Mouse (Mus musculus): ENCODE data around the gene Rassf10. TPM values are rescaled to one million over a fixed set of nuclear protein-coding genes. Genes with fewer than 3 reads are reported as not detected.
"Not testable (repeated sequence)": the region's sequence is repeated elsewhere in the genome, so short reads cannot be mapped to it uniquely, and the experiment has no call there.

Rassf10 gene
- total and polyA plus RNA-seq, 2 experiments from 2014 or later: 0.23 to 2.8 TPM

GRCm38 (mm10) chr7:112930669-112931068 is 23.1 kb upstream of the Rassf10 start:
- Histone ChIP-seq H3K4me1 (ENCODE audit: control insufficient read depth, insufficient read depth) (peaks cover 7% of the 10 kb centered on the region), H3K4me2 (ENCODE audit: low read depth, low read length) (no peak overlapping the region), H3K9ac (replicated peaks; ENCODE audit: low read depth, low read length) (no peak overlapping the region), H3K9me3 (replicated peaks; ENCODE audit: control insufficient read depth, low read length) (no peaks in the 10 kb centered on the region), H3K27ac (ENCODE audit: low read depth) (no peak overlapping the region), H3K27me3 (ENCODE audit: control insufficient read depth, insufficient read depth, low read length) (no peaks in the 10 kb centered on the region), H3K4me3 (ENCODE audit: low read depth, low read length) (no peak overlapping the region), H3K36me3 (replicated peaks; ENCODE audit: control insufficient read depth, insufficient read depth, low read length) (no peaks in the 10 kb centered on the region)
- TF ChIP-seq CTCF (IDR thresholded peaks at IDR 0.05; ENCODE audit: low read depth) (no peak), EP300 (IDR thresholded peaks at IDR 0.05; ENCODE audit: low read depth) (no peak)
- DNase-seq (ENCODE audit: low spot score): no peak
- ATAC-seq (ENCODE audit: insufficient read depth, low read depth): no peak
- 21% methylated on average over 7 of the region's 7 CpGs for WGBS

GRCm38 (mm10) chr7:112935876-112936275 is 17.9 kb upstream of the Rassf10 start:
- not testable (repeated sequence) for H3K4me2 ChIP-seq (ENCODE audit: low read depth, low read length); H3K27me3 ChIP-seq (ENCODE audit: control insufficient read depth, insufficient read depth, low read length); H3K4me3 ChIP-seq (ENCODE audit: low read depth, low read length); H3K4me1 ChIP-seq (ENCODE audit: control insufficient read depth, insufficient read depth); ATAC-seq (ENCODE audit: insufficient read depth, low read depth); H3K27ac ChIP-seq (ENCODE audit: low read depth); H3K9ac ChIP-seq (replicated peaks; ENCODE audit: low read depth, low read length); H3K9me3 ChIP-seq (replicated peaks; ENCODE audit: control insufficient read depth, low read length); DNase-seq (ENCODE audit: low spot score); H3K36me3 ChIP-seq (replicated peaks; ENCODE audit: control insufficient read depth, insufficient read depth, low read length)
- whole genome bisulfite sequencing: 76% methylated on average over 5 of the region's 5 CpGs

DNA sequence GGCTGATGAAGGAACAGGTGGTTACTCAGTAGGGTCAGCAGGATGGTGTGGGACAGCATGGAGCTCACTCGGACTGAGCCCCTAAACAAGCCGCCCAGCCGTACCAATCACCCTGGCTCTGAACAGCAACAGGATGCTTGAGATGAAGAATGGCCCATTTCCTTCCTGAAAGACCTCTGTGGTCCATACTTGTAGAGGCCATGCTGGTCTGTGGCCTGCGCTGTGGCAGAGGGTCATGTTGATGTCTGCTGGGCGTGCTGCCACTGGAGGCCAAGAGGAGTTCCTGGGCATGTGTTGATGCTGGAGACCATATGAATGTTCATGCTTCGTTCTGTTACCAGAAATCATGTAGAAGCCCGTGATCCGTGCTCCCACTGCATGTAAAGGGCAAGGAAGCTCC is 16.7 kb upstream of the Rassf10 start:
- WGBS: 76% methylated on average over 8 of the region's 8 CpGs
- Histone ChIP-seq H3K27ac (ENCODE audit: low read depth) (no peak overlapping the region), H3K4me2 (ENCODE audit: low read depth, low read length) (no peak overlapping the region), H3K36me3 (replicated peaks; ENCODE audit: control insufficient read depth, insufficient read depth, low read length) (no peaks in the 10 kb centered on the region), H3K4me3 (ENCODE audit: low read depth, low read length) (no peak overlapping the region), H3K9ac (replicated peaks; ENCODE audit: low read depth, low read length) (no peak overlapping the region), H3K9me3 (replicated peaks; ENCODE audit: control insufficient read depth, low read length) (no peaks in the 10 kb centered on the region), H3K27me3 (ENCODE audit: control insufficient read depth, insufficient read depth, low read length) (no peaks in the 10 kb centered on the region), H3K4me1 (ENCODE audit: control insufficient read depth, insufficient read depth) (no peaks in the 10 kb centered on the region)
- ATAC-seq (ENCODE audit: insufficient read depth, low read depth) (no peak), DNase-seq (ENCODE audit: low spot score) (no peak)
- no peak for TF ChIP-seq EP300 (IDR thresholded peaks at IDR 0.05; ENCODE audit: low read depth)
- no peak for TF ChIP-seq CTCF (IDR thresholded peaks at IDR 0.05; ENCODE audit: low read depth)

GRCm38 (mm10) chr7:112938959-112939358 is 14.8 kb upstream of the Rassf10 start:
- 58% methylated on average over 5 of the region's 5 CpGs for WGBS
- Histone ChIP-seq H3K4me2 (ENCODE audit: low read depth, low read length) (no peak overlapping the region), H3K9ac (replicated peaks; ENCODE audit: low read depth, low read length) (no peak overlapping the region), H3K27me3 (ENCODE audit: control insufficient read depth, insufficient read depth, low read length) (no peaks in the 10 kb centered on the region), H3K27ac (ENCODE audit: low read depth) (no peak overlapping the region), H3K36me3 (replicated peaks; ENCODE audit: control insufficient read depth, insufficient read depth, low read length) (no peaks in the 10 kb centered on the region), H3K4me1 (ENCODE audit: control insufficient read depth, insufficient read depth) (no peaks in the 10 kb centered on the region), H3K4me3 (ENCODE audit: low read depth, low read length) (no peak overlapping the region), H3K9me3 (replicated peaks; ENCODE audit: control insufficient read depth, low read length) (no peaks in the 10 kb centered on the region)
- ATAC-seq (ENCODE audit: insufficient read depth, low read depth) (no peak), DNase-seq (ENCODE audit: low spot score) (no peak)
- no peak for TF ChIP-seq CTCF (IDR thresholded peaks at IDR 0.05; ENCODE audit: low read depth)
- TF ChIP-seq EP300 (IDR thresholded peaks at IDR 0.05; ENCODE audit: low read depth): no peak

DNA sequence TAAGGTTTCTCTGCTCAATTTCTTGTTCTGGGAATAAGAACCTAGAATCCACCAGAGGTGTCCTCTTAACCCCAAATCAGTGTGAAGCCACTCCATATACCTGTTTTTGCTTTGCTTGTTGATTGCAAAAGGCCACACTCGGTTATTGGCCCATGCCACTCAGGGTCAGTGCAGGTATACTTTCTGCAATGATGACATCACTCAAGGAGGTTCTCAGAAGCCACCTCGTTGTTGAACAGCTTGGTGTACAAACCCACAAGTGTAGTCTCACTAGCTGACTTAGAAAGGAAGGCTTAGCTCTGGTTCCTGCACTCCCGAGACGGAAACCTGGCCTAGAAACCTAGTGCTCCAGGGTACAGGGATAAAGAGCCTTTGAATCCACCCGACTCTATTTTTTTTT is 11.2 kb upstream of the Rassf10 start:
- Histone ChIP-seq H3K4me1 (ENCODE audit: control insufficient read depth, insufficient read depth) (no peaks in the 10 kb centered on the region), H3K4me2 (ENCODE audit: low read depth, low read length) (no peak overlapping the region), H3K9me3 (replicated peaks; ENCODE audit: control insufficient read depth, low read length) (no peaks in the 10 kb centered on the region), H3K9ac (replicated peaks; ENCODE audit: low read depth, low read length) (no peak overlapping the region), H3K36me3 (replicated peaks; ENCODE audit: control insufficient read depth, insufficient read depth, low read length) (no peaks in the 10 kb centered on the region), H3K27ac (ENCODE audit: low read depth) (no peak overlapping the region), H3K27me3 (ENCODE audit: control insufficient read depth, insufficient read depth, low read length) (no peaks in the 10 kb centered on the region), H3K4me3 (ENCODE audit: low read depth, low read length) (no peak overlapping the region)
- ATAC-seq (ENCODE audit: insufficient read depth, low read depth): no peak
- no peak for DNase-seq (ENCODE audit: low spot score)
- TF ChIP-seq EP300 (IDR thresholded peaks at IDR 0.05; ENCODE audit: low read depth): no peak
- TF ChIP-seq CTCF (IDR thresholded peaks at IDR 0.05; ENCODE audit: low read depth): no peak
- 69% methylated on average over 5 of the region's 5 CpGs for WGBS

- H3K4me3 ChIP-seq (ENCODE audit: low read depth, low read length): no peak overlapping the region
- no peaks in the 10 kb centered on the region for H3K4me1 ChIP-seq (ENCODE audit: control insufficient read depth, insufficient read depth)
- no peaks in the 10 kb centered on the region for H3K36me3 ChIP-seq (replicated peaks; ENCODE audit: control insufficient read depth, insufficient read depth, low read length)
- H3K27me3 ChIP-seq (ENCODE audit: control insufficient read depth, insufficient read depth, low read length): no peaks in the 10 kb centered on the region
- H3K9me3 ChIP-seq (replicated peaks; ENCODE audit: control insufficient read depth, low read length): no peaks in the 10 kb centered on the region
- no peak overlapping the region for H3K27ac ChIP-seq (ENCODE audit: low read depth)
- no peak overlapping the region for H3K4me2 ChIP-seq (ENCODE audit: low read depth, low read length)
- ATAC-seq (ENCODE audit: insufficient read depth, low read depth) (no peak), DNase-seq (ENCODE audit: low spot score) (no peak)
- TF ChIP-seq EP300 (IDR thresholded peaks at IDR 0.05; ENCODE audit: low read depth): no peak
- TF ChIP-seq CTCF (IDR thresholded peaks at IDR 0.05; ENCODE audit: low read depth): no peak
- H3K9ac ChIP-seq (replicated peaks; ENCODE audit: low read depth, low read length): no peak overlapping the region
- WGBS: 76% methylated on average over 1 of the region's 1 CpGs
Measured at GRCm38 (mm10) chr7:112943056-112943455, 10.7 kb upstream of the Rassf10 start.

All from heart, postnatal 0 days (tissue).